Mouse (Mus musculus): ENCODE data around the gene Cnot6l. TPM values are rescaled to one million over a fixed set of nuclear protein-coding genes. Genes with fewer than 3 reads are reported as not detected.

Gene Cnot6l
- polyA plus RNA-seq (2014; fragmentation: Nextera tagmentation; extraction: Ambion mirVana) = 13.7 and 13.8 TPM in 2 replicates

- H3K9ac ChIP-seq (replicated peaks; ENCODE audit: low read length) = peak within 1 kb of the TSS; percentile 75
- H3K4me3 ChIP-seq (ENCODE audit: low read depth, low read length) = peak within 1 kb of the TSS; percentile 96
- no peaks in the 10 kb centered on the region for H3K27me3 ChIP-seq (ENCODE audit: control insufficient read depth, insufficient read depth, low read length)
- DNase-seq (ENCODE audit: low spot score) (peak; percentile 33), ATAC-seq (replicated peaks; ENCODE audit: insufficient number of reproducible peaks, low FRiP score, low TSS enrichment, low read depth) (no peak)
- H3K9me3 ChIP-seq (replicated peaks; ENCODE audit: control insufficient read depth, low read length) = no peaks in the 10 kb centered on the region
- peak within 1 kb of the TSS; percentile 98 for H3K27ac ChIP-seq (replicated peaks; ENCODE audit: low read depth, low read length)
- no peaks in the 10 kb centered on the region for H3K4me1 ChIP-seq (ENCODE audit: control insufficient read depth, insufficient read depth, low read length)
- peak within 1 kb of the TSS; percentile 59 for H3K4me2 ChIP-seq (ENCODE audit: low read depth, low read length)
- WGBS = 26% methylated on average over 5 of the region's 5 CpGs
- no peaks in the 10 kb centered on the region for H3K36me3 ChIP-seq (replicated peaks; ENCODE audit: control insufficient read depth, insufficient read depth, low read depth, low read length)
Observed at GRCm38 (mm10) chr5:96164021-96164411, at the start of gene Cnot6l. Gene Cnot6l (minus strand): TSS chr5:96164171.

DNA sequence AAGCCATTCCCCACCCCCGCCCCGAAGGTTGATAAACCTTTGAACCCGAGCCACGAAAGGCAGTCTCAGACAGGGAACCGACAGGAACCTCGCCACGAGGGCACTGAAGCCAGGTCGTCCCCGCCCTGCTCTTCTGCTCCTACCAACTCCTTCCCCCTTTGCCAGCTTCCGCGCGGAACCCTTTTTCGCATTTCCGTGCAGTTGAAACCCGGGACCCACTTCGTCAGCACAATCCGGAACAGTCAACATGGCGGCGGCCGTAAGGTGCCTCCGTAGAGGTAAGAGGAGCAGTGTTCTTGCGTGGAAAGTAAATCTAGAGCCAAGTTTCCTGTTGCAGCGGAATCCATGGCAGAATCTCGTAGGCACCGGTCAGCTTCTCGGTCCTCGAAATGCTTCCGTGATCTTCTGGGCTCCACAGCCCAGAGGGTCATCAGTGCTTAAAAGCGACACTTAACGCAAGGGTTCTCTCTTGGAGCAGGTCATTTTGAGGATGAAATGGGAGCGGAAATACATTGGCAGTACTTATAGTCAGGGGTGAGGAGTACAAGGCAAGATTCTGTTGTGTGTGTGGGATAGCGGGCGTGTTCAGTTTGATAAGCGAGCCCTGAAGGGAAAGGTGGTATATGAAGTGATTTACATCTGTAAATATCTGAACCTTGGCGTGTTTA lies 46.1 kb upstream of the Cnot6l start:
- Histone ChIP-seq H3K36me3 (replicated peaks; ENCODE audit: control insufficient read depth, insufficient read depth, low read depth, low read length) (no peaks in the 10 kb centered on the region), H3K4me1 (ENCODE audit: control insufficient read depth, insufficient read depth, low read length) (no peaks in the 10 kb centered on the region), H3K4me2 (ENCODE audit: low read depth, low read length) (peak overlapping the region; percentile 69), H3K9ac (replicated peaks; ENCODE audit: low read length) (peak overlapping the region; percentile 79), H3K27ac (replicated peaks; ENCODE audit: low read depth, low read length) (peak overlapping the region; percentile 60; the same call in 1 of the 2 replicates), H3K4me3 (ENCODE audit: low read depth, low read length) (peak overlapping the region; percentile 72), H3K9me3 (replicated peaks; ENCODE audit: control insufficient read depth, low read length) (no peaks in the 10 kb centered on the region), H3K27me3 (ENCODE audit: control insufficient read depth, insufficient read depth, low read length) (no peaks in the 10 kb centered on the region)
- under 1% methylated on average over 35 of the region's 35 CpGs for WGBS
- DNase-seq (ENCODE audit: low spot score) = peak; percentile 94
- peak; percentile 95 for ATAC-seq (replicated peaks; ENCODE audit: insufficient number of reproducible peaks, low FRiP score, low TSS enrichment, low read depth)

- peak; percentile 61 for DNase-seq (ENCODE audit: low spot score)
- H3K36me3 ChIP-seq (replicated peaks; ENCODE audit: control insufficient read depth, insufficient read depth, low read depth, low read length) = no peaks in the 10 kb centered on the region
- H3K27ac ChIP-seq (replicated peaks; ENCODE audit: low read depth, low read length) = peak within 1 kb of the TSS; percentile 60
- peak within 1 kb of the TSS; percentile 69 for H3K4me2 ChIP-seq (ENCODE audit: low read depth, low read length)
- peak within 1 kb of the TSS; percentile 72 for H3K4me3 ChIP-seq (ENCODE audit: low read depth, low read length)
- H3K9ac ChIP-seq (replicated peaks; ENCODE audit: low read length) = peak within 1 kb of the TSS; percentile 79
- ATAC-seq (replicated peaks; ENCODE audit: insufficient number of reproducible peaks, low FRiP score, low TSS enrichment, low read depth) = peak; percentile 78
- no peaks in the 10 kb centered on the region for H3K4me1 ChIP-seq (ENCODE audit: control insufficient read depth, insufficient read depth, low read length)
- WGBS = 3% methylated on average over 17 of the region's 17 CpGs
- no peaks in the 10 kb centered on the region for H3K27me3 ChIP-seq (ENCODE audit: control insufficient read depth, insufficient read depth, low read length)
- no peaks in the 10 kb centered on the region for H3K9me3 ChIP-seq (replicated peaks; ENCODE audit: control insufficient read depth, low read length)
Observed at GRCm38 (mm10) chr5:96209459-96209858, 45.5 kb upstream of the Cnot6l start, which contains the start of gene Mrpl1. Gene Mrpl1 (plus strand): TSS chr5:96209493.

GRCm38 (mm10) chr5:96208543-96208942 lies 44.6 kb upstream of the Cnot6l start:
- Histone ChIP-seq H3K4me1 (ENCODE audit: control insufficient read depth, insufficient read depth, low read length) (no peaks in the 10 kb centered on the region), H3K4me3 (ENCODE audit: low read depth, low read length) (no peak overlapping the region), H3K4me2 (ENCODE audit: low read depth, low read length) (no peak overlapping the region), H3K27ac (replicated peaks; ENCODE audit: low read depth, low read length) (no peak overlapping the region), H3K27me3 (ENCODE audit: control insufficient read depth, insufficient read depth, low read length) (no peaks in the 10 kb centered on the region), H3K9ac (replicated peaks; ENCODE audit: low read length) (no peak overlapping the region), H3K36me3 (replicated peaks; ENCODE audit: control insufficient read depth, insufficient read depth, low read depth, low read length) (no peaks in the 10 kb centered on the region), H3K9me3 (replicated peaks; ENCODE audit: control insufficient read depth, low read length) (no peaks in the 10 kb centered on the region)
- no peak for DNase-seq (ENCODE audit: low spot score)
- no peak for ATAC-seq (replicated peaks; ENCODE audit: insufficient number of reproducible peaks, low FRiP score, low TSS enrichment, low read depth)
- 74% methylated on average over 4 of the region's 4 CpGs for WGBS

GRCm38 (mm10) chr5:96207531-96207930 lies 43.6 kb upstream of the Cnot6l start:
- Histone ChIP-seq H3K27me3 (ENCODE audit: control insufficient read depth, insufficient read depth, low read length) (no peaks in the 10 kb centered on the region), H3K9me3 (replicated peaks; ENCODE audit: control insufficient read depth, low read length) (no peaks in the 10 kb centered on the region), H3K36me3 (replicated peaks; ENCODE audit: control insufficient read depth, insufficient read depth, low read depth, low read length) (no peaks in the 10 kb centered on the region), H3K4me2 (ENCODE audit: low read depth, low read length) (no peak overlapping the region), H3K4me3 (ENCODE audit: low read depth, low read length) (no peak overlapping the region), H3K9ac (replicated peaks; ENCODE audit: low read length) (no peak overlapping the region), H3K4me1 (ENCODE audit: control insufficient read depth, insufficient read depth, low read length) (no peaks in the 10 kb centered on the region), H3K27ac (replicated peaks; ENCODE audit: low read depth, low read length) (no peak overlapping the region)
- 85% methylated on average over 2 of the region's 2 CpGs for WGBS
- no peak for ATAC-seq (replicated peaks; ENCODE audit: insufficient number of reproducible peaks, low FRiP score, low TSS enrichment, low read depth)
- no peak for DNase-seq (ENCODE audit: low spot score)

DNA sequence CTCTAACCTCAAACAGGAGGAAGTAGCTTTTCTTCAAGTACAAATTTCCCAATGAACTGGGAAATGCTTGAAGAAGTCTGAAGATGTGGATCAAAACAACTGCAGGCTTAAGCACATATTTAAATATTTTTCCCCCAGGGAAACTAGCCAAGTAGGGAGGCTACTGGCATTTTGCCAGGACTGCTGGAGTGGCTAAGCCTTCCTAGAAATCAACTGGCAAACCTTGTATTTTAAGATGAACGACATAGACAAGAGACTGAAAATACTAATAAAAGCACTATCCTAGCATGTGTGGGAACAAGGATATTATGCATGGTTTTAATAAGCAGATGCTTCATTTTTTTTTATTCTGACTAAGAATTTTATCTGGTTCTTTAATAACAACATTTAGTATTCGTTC lies 42.9 kb upstream of the Cnot6l start:
- ATAC-seq (replicated peaks; ENCODE audit: insufficient number of reproducible peaks, low FRiP score, low TSS enrichment, low read depth) = no peak
- H3K36me3 ChIP-seq (replicated peaks; ENCODE audit: control insufficient read depth, insufficient read depth, low read depth, low read length) = no peaks in the 10 kb centered on the region

GRCm38 (mm10) chr5:96201462-96202154 lies 37.6 kb upstream of the Cnot6l start:
- no peak for ATAC-seq (replicated peaks; ENCODE audit: insufficient number of reproducible peaks, low FRiP score, low TSS enrichment, low read depth)
- Histone ChIP-seq H3K4me2 (ENCODE audit: low read depth, low read length) (no peak overlapping the region), H3K4me3 (ENCODE audit: low read depth, low read length) (no peak overlapping the region), H3K27ac (replicated peaks; ENCODE audit: low read depth, low read length) (no peak overlapping the region), H3K9me3 (replicated peaks; ENCODE audit: control insufficient read depth, low read length) (no peaks in the 10 kb centered on the region), H3K4me1 (ENCODE audit: control insufficient read depth, insufficient read depth, low read length) (no peaks in the 10 kb centered on the region), H3K36me3 (replicated peaks; ENCODE audit: control insufficient read depth, insufficient read depth, low read depth, low read length) (no peaks in the 10 kb centered on the region), H3K9ac (replicated peaks; ENCODE audit: low read length) (no peak overlapping the region), H3K27me3 (ENCODE audit: control insufficient read depth, insufficient read depth, low read length) (no peaks in the 10 kb centered on the region)
- DNase-seq (ENCODE audit: low spot score) = no peak
- WGBS = 79% methylated on average over 10 of the region's 10 CpGs

More for the DNA sequence above, 42.9 kb upstream of the Cnot6l start:
- DNase-seq (ENCODE audit: low spot score) = no peak
- Histone ChIP-seq H3K9me3 (replicated peaks; ENCODE audit: control insufficient read depth, low read length) (no peaks in the 10 kb centered on the region), H3K4me2 (ENCODE audit: low read depth, low read length) (no peak overlapping the region), H3K4me3 (ENCODE audit: low read depth, low read length) (no peak overlapping the region), H3K27ac (replicated peaks; ENCODE audit: low read depth, low read length) (no peak overlapping the region), H3K9ac (replicated peaks; ENCODE audit: low read length) (no peak overlapping the region), H3K4me1 (ENCODE audit: control insufficient read depth, insufficient read depth, low read length) (no peaks in the 10 kb centered on the region), H3K27me3 (ENCODE audit: control insufficient read depth, insufficient read depth, low read length) (no peaks in the 10 kb centered on the region)
- whole genome bisulfite sequencing = 68% methylated on average over 2 of the region's 2 CpGs

DNA sequence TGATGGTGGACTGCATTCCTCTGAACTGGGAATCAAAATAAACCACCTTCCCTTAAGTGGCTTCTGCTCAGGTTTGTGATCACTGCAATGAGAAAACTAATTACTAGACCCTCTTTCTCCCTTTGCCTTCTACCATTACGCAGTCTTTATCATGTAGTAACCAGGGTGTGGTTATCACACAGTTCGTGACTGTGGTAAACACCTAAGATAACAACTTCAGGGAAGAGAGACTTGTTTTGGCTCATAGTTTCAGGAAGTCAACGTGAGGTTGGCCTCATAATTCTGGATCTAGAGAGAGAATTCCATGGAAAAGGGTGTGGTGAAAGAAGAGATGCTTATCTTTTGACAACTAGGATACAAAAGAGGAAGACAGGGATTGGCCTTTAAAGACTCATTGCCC lies 36.3 kb upstream of the Cnot6l start:
- H3K27me3 ChIP-seq (ENCODE audit: control insufficient read depth, insufficient read depth, low read length) = no peaks in the 10 kb centered on the region
- no peaks in the 10 kb centered on the region for H3K36me3 ChIP-seq (replicated peaks; ENCODE audit: control insufficient read depth, insufficient read depth, low read depth, low read length)
- ATAC-seq (replicated peaks; ENCODE audit: insufficient number of reproducible peaks, low FRiP score, low TSS enrichment, low read depth) (no peak), DNase-seq (ENCODE audit: low spot score) (no peak)
- H3K4me3 ChIP-seq (ENCODE audit: low read depth, low read length) = no peak overlapping the region
- H3K27ac ChIP-seq (replicated peaks; ENCODE audit: low read depth, low read length) = no peak overlapping the region
- H3K4me2 ChIP-seq (ENCODE audit: low read depth, low read length) = no peak overlapping the region
- whole genome bisulfite sequencing = 79% methylated on average over 3 of the region's 3 CpGs
- H3K9ac ChIP-seq (replicated peaks; ENCODE audit: low read length) = no peak overlapping the region
- no peaks in the 10 kb centered on the region for H3K4me1 ChIP-seq (ENCODE audit: control insufficient read depth, insufficient read depth, low read length)
- H3K9me3 ChIP-seq (replicated peaks; ENCODE audit: control insufficient read depth, low read length) = no peaks in the 10 kb centered on the region

Measured in embryonic facial prominence, embryonic 11.5 days (tissue).